Mouse (Mus musculus): ENCODE results near the gene Gtdc1. TPM values are rescaled to one million over a fixed set of nuclear protein-coding genes. Genes with fewer than 3 reads are reported as not detected.
"Not testable (repeated sequence)": the region's sequence is repeated elsewhere in the genome, so short reads cannot be mapped to it uniquely, and the experiment has no call there.

The Gtdc1 gene
- total RNA-seq, 1 experiment from 2014 or later: 29.1 TPM

DNA sequence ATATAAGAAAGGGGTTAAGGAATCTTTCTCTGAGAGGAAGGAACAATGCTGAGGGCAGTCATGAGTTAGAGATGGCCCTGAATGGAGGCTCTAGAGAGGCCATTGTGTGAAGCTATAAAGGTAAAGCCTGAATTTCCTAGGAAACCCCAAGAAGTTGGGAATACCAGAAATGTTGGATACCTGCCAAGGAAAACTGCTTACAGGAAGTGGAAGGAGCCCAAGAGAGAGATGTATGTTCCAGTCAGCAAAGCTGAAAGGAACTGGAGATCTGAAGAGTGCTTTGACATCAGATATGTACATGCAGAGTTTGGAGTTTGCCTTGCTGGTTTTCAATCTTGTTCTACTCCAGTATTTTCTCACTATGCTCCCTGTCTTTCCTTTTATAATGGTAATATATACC is 268.4 kb downstream of the Gtdc1 start:
- no peak for ATAC-seq (replicated peaks in 1 of 2; ENCODE audit: insufficient read depth in 1 of 2, low FRiP score in 2 of 2, low TSS enrichment in 1 of 2, low read depth in 1 of 2, poor library complexity in 2 of 2, severe bottlenecking in 2 of 2)

DNA sequence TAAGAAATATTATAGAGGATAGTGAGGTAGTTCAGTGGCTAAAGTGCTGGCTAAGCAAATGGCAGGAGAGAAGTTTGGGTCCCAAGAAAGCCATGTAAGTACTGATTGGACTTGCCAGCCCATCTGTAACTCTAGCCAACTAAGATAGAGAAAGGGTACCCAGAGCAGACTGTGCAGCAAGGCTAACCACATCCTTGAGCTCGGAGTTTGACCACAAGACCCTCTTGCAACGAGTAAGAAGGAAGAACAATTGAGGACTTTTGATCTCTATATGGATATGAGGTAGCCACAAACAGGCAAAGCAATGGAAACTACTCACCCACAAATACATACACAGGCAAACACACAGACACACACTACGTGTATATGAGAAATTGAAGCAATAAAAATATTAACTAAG is 278.9 kb downstream of the Gtdc1 start:
- peak in 1 of 2 experiments; percentile 49; a peak in 2 of 4 replicates for ATAC-seq (replicated peaks in 1 of 2; ENCODE audit: insufficient read depth in 1 of 2, low FRiP score in 2 of 2, low TSS enrichment in 1 of 2, low read depth in 1 of 2, poor library complexity in 2 of 2, severe bottlenecking in 2 of 2)

DNA sequence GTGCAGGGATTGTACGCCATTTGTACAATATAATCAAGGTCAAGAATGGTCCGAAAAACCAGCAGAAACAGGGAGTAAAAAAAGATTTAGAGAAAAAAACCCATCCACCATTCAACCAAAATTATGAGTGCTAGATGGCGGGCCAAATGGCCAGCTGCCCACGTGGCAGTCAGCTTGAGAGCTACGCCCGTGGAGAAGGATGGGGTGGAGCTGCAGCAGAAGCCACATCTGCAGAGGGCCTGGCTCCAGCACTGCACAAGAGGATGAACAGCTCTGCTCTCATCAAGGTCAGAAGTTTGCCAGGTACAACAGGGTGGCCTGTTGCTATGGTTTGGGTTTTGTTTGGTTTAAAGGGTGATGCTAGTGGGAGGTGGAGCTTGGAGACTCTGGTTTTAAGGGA is 281.1 kb downstream of the Gtdc1 start:
- no peak for ATAC-seq (replicated peaks in 1 of 2; ENCODE audit: insufficient read depth in 1 of 2, low FRiP score in 2 of 2, low TSS enrichment in 1 of 2, low read depth in 1 of 2, poor library complexity in 2 of 2, severe bottlenecking in 2 of 2)

DNA sequence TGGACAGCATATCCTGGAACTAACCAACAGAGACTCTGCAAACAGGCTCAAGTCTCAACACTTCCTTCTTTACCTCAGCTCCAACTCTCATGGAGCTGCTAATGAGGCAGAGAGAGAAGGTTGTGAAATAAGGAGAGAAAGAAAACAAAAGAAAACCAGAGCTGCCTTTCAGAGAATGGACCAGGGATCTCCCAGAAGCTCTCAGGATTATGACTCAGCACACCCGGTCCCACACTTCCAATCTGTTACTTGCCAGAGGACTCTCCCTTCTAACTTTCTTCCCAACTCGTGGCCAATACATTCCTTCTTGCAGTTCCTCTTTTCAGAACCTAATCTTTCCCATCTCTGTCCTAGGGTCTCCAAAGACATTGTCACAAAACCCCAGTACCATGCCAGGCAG is 288.1 kb downstream of the Gtdc1 start:
- no peak for ATAC-seq (replicated peaks in 1 of 2; ENCODE audit: insufficient read depth in 1 of 2, low FRiP score in 2 of 2, low TSS enrichment in 1 of 2, low read depth in 1 of 2, poor library complexity in 2 of 2, severe bottlenecking in 2 of 2)

DNA sequence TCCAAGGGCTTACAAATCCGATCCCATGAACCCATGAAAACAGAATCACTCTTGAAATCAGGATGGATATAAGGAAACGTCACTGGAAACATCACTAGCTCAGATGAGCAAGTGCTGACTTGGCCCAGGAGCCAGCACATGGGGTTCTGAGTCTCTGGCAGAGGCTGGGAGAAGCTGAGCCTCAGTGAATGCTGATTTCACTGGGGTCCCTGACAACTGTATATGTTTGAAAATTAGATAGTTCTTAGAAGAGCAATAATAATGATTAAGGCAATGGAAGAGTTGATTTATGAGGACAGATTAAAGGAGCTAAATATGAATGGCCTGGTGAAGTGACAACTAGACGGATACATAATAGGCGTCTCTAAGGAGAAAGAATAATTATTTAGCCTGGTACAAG is 289.3 kb downstream of the Gtdc1 start:
- ATAC-seq (replicated peaks in 1 of 2; ENCODE audit: insufficient read depth in 1 of 2, low FRiP score in 2 of 2, low TSS enrichment in 1 of 2, low read depth in 1 of 2, poor library complexity in 2 of 2, severe bottlenecking in 2 of 2): no peak

DNA sequence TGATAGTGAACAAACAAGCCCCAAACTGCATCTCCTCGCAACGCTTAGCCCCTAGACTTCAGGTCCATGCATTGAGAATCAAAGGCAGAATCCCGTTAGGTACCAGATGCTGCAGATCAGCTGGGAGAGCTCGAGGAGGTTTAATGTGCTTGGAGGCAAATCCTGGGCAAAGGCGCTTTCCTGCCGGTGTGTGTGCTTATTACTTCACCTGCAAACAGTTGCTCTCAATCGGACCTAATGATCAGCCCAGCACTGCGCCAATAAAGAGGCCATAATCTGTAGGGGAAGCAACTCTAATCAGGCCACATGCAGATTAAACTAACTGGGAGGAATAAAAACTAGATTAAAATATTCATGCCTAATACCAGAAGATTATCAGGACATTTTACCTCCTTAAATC is 293.5 kb downstream of the Gtdc1 start:
- ATAC-seq (replicated peaks in 1 of 2; ENCODE audit: insufficient read depth in 1 of 2, low FRiP score in 2 of 2, low TSS enrichment in 1 of 2, low read depth in 1 of 2, poor library complexity in 2 of 2, severe bottlenecking in 2 of 2): no peak

DNA sequence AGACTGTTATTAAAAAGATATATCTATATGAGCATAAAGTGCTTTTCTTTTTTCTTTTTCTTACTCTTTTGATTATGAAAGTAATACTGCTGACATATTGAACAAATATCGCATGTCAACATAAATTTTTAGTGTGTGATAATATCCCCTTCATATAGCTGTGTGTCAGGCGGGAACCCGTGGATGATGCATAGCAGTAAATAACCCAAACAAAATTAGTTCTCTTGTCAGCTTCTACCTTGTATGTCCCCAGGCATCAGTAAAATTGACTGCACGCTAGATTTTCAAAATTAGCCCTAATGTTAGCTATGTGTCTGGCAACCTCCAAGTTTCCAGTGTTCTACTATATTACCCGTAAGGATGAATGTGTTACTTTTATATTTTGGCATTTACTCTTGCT is 294.4 kb downstream of the Gtdc1 start:
- ATAC-seq (replicated peaks in 1 of 2; ENCODE audit: insufficient read depth in 1 of 2, low FRiP score in 2 of 2, low TSS enrichment in 1 of 2, low read depth in 1 of 2, poor library complexity in 2 of 2, severe bottlenecking in 2 of 2): no peak

DNA sequence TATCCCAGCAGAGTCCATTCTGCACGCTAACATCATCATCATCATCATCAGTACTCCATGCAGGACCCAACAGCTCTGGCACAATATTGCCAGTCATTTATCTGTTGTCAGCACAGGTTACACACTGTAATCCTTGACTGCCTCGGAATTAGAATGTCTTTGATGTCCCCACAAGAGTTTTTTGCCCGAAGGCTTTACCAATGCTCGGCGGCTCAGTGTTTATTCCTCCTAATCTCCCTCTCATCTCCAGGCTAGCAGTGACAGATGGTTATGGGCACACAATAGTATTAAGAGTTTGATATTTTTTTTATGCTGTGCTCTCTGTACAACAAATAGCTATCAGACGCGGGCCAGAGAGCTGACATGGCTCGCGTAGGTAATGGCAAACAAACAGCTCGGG is 294.9 kb downstream of the Gtdc1 start:
- no peak for ATAC-seq (replicated peaks in 1 of 2; ENCODE audit: insufficient read depth in 1 of 2, low FRiP score in 2 of 2, low TSS enrichment in 1 of 2, low read depth in 1 of 2, poor library complexity in 2 of 2, severe bottlenecking in 2 of 2)

DNA sequence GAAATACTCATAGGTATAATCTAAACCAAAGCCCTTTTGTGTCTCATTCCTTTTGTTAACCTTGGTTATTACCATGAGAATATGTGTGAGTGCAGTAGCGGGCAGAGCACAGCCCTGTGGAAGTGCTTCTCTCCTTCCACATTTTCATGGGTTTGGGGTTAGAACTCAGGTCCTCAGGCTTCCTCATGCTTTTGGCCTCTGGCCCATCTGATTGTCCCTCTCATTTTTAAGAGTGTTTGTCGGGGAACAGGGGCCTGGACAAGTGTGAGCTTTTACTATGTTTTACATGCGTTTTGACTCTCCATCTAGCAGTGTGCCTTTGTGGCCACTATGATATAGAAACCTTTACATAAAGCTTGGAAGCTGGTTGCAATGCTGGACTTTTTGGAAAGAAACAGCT is 296.4 kb downstream of the Gtdc1 start:
- no peak for ATAC-seq (replicated peaks in 1 of 2; ENCODE audit: insufficient read depth in 1 of 2, low FRiP score in 2 of 2, low TSS enrichment in 1 of 2, low read depth in 1 of 2, poor library complexity in 2 of 2, severe bottlenecking in 2 of 2)

DNA sequence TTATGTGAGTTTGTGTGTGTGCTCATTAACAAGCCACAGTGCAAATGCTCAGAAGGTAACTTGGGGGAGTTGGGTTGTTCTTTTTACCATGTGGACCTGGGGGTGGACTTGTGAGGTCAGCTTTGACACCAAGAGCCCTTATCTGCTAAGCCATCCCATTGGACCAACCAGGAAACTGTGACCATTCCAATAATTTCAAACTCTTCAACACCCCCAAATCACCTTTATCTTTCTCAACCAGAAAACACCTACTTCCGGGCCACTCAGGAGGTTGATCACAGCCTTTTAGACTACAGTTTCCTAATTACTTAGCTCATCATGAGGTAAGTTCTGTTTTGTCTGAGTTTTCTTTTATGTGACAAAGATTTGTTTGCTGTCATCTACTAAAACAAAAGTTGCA is 298.7 kb downstream of the Gtdc1 start:
- ATAC-seq (replicated peaks in 1 of 2; ENCODE audit: insufficient read depth in 1 of 2, low FRiP score in 2 of 2, low TSS enrichment in 1 of 2, low read depth in 1 of 2, poor library complexity in 2 of 2, severe bottlenecking in 2 of 2): no peak

DNA sequence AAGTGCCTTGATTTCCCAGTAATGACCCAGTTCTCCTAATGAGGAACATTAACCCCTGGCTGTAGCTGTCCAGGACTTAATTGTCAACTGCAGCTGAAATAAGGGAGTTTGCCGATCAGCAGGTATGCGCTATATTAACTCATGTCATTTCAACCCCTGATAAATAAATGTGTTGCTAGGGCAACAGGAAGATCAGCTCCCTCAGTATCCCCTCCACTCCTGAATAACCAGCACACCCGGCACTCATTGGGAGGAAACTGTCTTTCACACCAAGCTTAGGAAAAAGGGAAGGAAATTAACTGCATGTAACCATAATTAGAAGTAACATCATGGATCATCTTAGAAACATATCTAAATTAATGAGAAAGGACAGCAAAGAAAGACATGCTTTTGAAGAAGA is 302.3 kb downstream of the Gtdc1 start:
- ATAC-seq (replicated peaks in 1 of 2; ENCODE audit: insufficient read depth in 1 of 2, low FRiP score in 2 of 2, low TSS enrichment in 1 of 2, low read depth in 1 of 2, poor library complexity in 2 of 2, severe bottlenecking in 2 of 2): no peak

DNA sequence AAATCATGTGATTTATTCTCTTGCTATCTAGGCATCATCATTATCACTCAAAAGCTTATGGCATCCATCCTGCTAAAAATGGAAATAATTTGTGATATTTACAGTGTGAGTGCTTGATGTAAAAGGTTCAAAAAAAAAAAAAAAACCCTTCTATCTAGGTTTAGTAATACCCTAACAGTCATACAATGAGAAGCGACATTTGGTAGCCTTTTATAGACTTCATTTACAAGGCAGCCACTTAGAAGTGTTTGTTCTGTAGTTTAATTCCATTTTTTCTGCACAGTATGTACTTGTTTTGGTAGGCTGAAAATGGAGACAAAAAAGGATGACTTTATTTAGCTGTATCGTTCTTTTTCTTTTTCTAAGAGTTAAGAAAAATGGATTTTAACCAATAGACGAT is 305.0 kb downstream of the Gtdc1 start:
- ATAC-seq (replicated peaks in 1 of 2; ENCODE audit: insufficient read depth in 1 of 2, low FRiP score in 2 of 2, low TSS enrichment in 1 of 2, low read depth in 1 of 2, poor library complexity in 2 of 2, severe bottlenecking in 2 of 2): no peak

DNA sequence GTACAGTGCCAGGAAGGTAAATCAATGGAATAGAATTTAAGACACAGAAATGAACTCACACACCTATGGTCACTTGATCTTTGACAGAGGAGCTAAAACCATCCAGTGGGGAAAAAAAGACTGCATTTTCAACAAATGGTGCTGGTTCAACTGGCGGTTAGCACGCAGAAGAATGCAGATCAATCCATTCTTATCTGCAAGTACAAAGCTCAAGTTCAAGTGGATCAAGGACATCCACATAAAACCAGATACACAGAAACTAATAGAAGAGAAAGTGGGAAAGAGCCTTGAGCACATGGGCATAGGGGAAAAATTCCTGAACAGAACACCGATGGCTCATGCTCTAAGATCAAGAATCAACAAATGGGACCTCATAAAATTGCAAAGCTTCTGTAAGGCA is 327.8 kb downstream of the Gtdc1 start:
- ATAC-seq (replicated peaks in 1 of 2; ENCODE audit: insufficient read depth in 1 of 2, low FRiP score in 2 of 2, low TSS enrichment in 1 of 2, low read depth in 1 of 2, poor library complexity in 2 of 2, severe bottlenecking in 2 of 2): not testable (repeated sequence)

DNA sequence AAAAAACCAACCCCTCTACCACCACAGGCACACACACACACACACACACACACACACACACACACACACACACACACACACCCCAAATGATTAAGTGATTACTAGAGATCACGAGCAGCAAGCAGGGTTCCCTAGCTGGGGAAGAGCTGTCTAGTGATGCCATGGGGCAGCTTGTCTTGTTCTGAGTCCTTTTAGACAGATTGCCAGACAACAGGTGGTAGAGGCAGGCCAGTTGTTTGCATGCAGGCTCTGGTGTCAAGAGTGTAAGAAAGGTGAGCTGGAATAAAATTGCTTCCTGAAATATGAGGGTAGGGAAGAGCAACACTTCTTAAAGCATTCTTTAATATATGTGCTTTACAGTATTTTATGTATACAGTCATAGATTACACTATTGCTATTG is 333.2 kb downstream of the Gtdc1 start:
- ATAC-seq (replicated peaks in 1 of 2; ENCODE audit: insufficient read depth in 1 of 2, low FRiP score in 2 of 2, low TSS enrichment in 1 of 2, low read depth in 1 of 2, poor library complexity in 2 of 2, severe bottlenecking in 2 of 2): no peak

DNA sequence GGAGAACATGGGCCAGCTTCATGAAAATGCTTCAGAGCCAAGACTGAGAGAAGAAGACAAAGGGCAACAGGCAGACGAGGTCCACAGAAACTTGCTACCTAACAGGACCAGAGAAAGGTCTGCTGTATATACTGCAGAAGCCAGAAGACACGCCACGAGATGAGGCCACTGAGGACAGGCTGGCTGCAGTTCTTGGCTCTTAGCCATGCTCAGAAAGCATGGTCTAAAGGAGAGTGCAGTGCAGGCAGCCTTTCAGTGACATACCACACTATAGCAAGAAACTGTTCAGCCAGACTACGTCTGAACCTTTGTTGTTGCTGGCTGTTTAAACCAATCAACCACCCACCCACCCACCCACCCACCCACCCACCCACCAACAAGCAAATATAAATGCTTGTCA is 336.6 kb downstream of the Gtdc1 start:
- no peak for ATAC-seq (replicated peaks in 1 of 2; ENCODE audit: insufficient read depth in 1 of 2, low FRiP score in 2 of 2, low TSS enrichment in 1 of 2, low read depth in 1 of 2, poor library complexity in 2 of 2, severe bottlenecking in 2 of 2)

DNA sequence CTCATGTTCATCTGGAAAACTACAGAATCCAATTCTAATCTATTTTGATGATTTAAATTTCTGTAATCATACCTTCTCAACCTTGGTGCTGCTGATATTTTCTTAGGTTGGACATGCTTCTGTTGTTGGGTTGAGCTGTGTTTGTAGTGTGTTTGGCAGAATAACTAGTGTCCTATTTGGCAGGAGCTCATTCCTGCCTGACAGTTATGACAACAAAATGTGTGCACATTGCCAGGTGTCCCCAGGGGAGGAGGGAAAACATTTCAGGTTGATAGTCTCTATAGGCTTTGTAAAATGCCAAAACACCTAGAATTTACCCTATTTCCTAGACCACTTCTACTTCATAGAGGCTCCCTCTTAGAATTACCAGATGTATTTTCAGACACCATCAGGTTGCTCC is 343.4 kb downstream of the Gtdc1 start:
- no peak for ATAC-seq (replicated peaks in 1 of 2; ENCODE audit: insufficient read depth in 1 of 2, low FRiP score in 2 of 2, low TSS enrichment in 1 of 2, low read depth in 1 of 2, poor library complexity in 2 of 2, severe bottlenecking in 2 of 2)

DNA sequence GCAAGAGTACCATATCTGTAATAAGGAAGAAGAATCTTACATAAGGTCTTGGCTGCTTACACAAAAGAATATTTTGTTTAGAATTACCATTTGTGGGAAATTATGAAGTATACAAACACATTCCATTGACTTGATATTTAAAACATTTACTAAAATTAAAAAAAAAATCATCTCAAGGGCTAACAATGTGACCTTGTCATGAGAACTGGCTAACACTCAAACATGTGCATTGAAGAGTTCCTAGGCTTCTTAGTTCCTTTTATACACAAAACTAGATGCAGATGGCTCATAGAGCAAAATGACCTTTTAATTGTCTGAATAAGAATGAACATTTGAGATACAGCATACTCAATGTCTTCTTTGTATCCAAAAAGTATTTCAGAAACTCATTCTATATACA is 344.0 kb downstream of the Gtdc1 start:
- no peak for ATAC-seq (replicated peaks in 1 of 2; ENCODE audit: insufficient read depth in 1 of 2, low FRiP score in 2 of 2, low TSS enrichment in 1 of 2, low read depth in 1 of 2, poor library complexity in 2 of 2, severe bottlenecking in 2 of 2)

DNA sequence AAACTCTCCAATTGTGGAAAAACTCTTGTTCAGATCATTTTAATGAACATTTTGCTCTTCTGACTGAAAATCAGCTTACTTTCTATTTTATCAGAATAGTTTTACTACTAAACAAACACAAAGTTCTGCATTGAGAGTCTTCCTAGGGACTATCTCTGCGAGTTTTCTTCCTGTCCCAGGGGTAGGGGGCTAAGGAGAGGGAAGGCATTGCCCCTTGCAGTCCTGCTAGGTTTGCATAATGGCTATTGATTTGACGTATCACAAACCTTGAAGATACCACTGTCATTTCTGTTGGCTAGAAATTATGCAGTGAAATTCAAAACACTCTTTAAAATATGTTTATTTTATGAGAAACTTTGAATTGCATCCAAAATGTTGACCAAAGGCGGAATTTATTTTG is 355.6 kb downstream of the Gtdc1 start:
- no peak for ATAC-seq (replicated peaks in 1 of 2; ENCODE audit: insufficient read depth in 1 of 2, low FRiP score in 2 of 2, low TSS enrichment in 1 of 2, low read depth in 1 of 2, poor library complexity in 2 of 2, severe bottlenecking in 2 of 2)

DNA sequence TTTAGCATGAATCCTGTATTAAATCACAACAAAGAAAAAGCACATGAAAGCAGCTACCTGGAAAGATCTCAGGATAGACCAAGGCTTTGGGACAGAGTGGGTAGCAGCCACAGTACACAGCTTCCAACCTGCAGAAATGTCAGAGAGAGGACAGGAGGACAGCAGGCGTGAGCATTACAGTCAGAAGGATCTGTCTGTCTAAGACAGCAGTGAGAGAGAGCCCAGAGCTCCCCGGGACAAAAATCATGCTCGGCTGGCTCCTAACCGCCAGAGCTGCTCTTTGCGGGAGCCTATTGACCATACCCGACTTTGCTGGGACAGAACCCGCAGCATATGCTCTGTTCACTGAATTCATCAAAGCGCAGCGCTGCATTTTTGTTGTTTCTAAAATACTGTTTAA is 356.3 kb downstream of the Gtdc1 start:
- no peak for ATAC-seq (replicated peaks in 1 of 2; ENCODE audit: insufficient read depth in 1 of 2, low FRiP score in 2 of 2, low TSS enrichment in 1 of 2, low read depth in 1 of 2, poor library complexity in 2 of 2, severe bottlenecking in 2 of 2)
